Mouse (Mus musculus): Measurements from ENCODE around the gene Jak1.

Gene Jak1

DNA sequence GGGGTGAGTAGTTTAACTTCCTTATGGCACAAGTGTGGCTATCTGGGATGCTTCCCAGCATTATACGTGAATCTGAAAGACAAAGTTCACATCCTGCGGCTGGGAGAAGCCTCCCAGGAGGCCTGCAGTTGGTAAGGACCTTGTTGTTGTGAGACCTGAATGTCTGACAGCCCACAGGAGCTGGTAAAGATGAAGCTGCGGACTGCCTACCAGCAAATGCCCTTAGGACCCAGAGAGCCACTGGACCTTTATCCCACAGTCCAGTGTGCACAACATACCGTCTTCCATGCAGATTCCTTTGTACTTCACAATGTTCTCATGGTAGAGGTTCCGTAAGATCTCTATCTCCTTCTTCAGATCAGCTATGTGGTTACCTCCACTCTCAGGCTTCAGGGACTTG lies 107.6 kb downstream of the Jak1 start:
- CTCF ChIA-PET, result interaction anchor here (0.6 kb wide), 1 partner anchor 14 kb away, joined by 3 read pairs; no protein-coding TSS in a partner anchor

DNA sequence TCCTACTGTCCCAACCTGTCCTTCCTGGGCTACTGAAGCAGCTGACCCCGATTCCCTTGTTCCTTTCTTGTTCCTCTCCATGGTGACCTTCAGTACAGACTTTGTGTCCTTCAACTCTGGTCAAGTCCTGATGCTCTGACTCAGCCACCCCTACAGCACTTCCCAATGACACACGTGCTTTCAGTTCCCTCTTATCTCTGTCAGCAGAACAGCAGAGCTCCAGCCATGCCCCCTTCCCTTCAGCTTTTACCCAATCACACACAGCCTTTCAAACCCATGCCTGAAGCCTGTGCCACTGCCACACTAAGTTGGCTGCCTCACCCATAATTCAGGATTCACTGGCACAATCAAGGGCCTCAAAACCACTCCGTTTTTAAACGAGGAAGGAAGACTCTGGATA lies 109.5 kb downstream of the Jak1 start:
- CTCF ChIA-PET, result no interaction called here

DNA sequence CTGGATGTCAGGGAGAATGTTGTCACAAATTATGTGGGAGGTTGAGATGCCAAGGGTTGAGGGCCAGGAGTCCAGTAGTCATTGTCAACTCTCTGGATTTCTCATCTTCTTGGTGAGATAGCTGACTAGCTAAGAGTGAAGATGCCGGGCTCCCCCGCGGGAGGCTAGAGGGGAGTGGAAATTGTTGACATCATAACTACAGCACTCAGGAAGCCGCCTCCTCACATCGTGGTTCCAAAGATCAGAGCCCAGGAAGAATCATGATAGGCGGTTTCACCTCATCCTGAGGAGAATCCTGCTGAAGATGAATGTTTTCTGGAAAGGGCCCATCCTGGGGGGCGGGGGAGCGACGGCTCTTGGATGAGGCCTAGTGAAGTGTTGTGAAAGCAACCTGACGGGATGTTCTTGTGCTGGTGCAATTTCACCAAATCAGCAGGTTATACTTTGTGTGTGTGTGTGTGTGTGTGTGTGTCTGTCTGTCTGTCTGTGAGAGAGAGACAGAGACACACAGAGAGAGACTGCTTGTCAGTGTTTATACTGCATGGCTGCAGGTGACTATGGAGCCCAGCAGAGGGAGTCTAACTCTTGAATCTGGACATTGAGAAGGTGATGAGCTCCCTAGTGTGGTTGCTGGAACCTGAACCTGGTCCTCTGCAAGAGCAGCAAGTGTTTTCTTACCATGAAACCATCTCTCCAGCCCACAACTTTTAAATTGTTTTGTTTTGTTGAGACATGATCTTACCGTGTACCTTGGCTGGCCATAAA lies 118.0 kb downstream of the Jak1 start:
- CTCF ChIA-PET, result no interaction called here

GRCm38 (mm10) chr4:101146047-101146745 lies 118.9 kb downstream of the Jak1 start:
- CTCF ChIA-PET, result interaction anchor here (0.7 kb wide), 1 partner anchor 84 kb away, joined by 3 read pairs; no protein-coding TSS in a partner anchor

- CTCF ChIA-PET, result no interaction called here
Observed at GRCm38 (mm10) chr4:101144790-101145189, 120.3 kb downstream of the Jak1 start.

DNA sequence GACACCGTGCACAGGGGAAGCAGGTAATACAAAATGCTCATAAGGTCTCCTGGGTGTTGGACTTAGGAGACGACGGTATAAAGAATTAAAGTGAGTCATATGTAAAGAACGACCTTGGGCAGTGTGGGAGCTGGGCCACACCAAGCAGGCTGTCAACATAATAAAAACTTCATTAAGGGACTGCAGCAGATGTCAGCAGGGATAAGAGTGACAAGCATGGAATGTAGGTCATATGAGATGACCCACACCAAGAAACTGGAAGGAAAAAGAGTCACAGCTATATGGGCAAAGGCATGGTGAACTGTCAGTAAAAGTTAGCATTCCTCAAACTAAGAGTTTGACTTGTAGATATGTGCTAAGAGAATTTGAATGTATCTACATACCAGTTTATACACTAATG lies 120.7 kb downstream of the Jak1 start:
- CTCF ChIA-PET, result no interaction called here

DNA sequence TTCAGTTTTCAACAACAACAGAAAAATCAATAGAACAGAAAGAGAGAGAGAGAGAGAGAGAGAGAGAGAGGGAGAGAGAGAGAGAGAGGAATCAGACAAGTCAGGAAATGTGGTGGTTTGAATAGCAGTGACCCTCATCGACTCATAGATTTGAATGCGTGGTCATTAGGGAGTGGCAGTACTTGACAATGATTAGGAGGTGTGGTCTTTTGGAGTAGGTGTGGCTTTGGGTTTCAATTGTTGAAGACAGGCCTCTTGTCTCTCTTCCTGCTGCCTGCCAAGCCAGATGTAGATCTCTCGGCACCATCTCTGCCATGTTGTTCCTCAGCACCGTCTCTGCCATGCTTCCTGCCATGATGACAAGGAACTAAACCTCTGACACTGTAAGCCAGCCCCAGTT lies 121.2 kb downstream of the Jak1 start:
- CTCF ChIA-PET, result no interaction called here

DNA sequence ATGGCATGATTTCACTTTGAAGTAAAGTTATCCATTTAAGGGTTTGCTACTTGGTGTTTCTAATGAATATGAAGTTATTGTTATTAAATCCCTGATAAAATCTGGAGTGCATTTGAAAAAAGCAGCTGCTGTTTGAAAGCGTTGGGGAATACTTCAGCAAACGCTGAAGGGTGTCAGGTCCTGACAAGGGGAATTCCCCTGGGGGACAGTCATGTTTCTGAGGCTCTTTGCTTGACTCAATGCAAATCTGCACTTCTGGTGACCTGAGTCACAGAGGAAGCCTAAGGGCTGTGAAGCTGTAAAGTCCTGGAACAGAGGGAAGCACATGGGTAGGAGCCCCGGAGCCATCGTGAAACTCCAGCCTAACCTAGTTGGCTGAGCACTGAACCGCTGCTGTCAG lies 123.3 kb downstream of the Jak1 start:
- CTCF ChIA-PET, result no interaction called here

DNA sequence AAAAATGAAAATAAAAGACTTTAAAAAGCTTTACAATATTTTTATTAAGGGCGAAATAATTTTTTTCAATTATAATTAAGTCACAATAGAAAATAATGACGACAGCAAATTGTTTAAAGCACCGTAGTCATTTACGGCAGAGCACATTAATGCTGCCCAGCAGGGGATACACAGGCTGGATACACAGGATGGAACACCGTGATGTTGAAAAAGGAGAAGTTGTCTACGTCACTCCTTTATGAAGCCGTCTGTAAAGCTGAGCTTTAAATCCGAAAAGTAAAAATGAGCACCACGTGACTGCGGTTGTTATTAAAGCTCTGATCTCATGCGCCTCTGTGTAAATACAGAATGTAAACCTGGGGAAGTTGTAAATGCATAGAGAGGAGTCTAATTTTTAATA lies 127.1 kb downstream of the Jak1 start:
- CTCF ChIA-PET, result no interaction called here

DNA sequence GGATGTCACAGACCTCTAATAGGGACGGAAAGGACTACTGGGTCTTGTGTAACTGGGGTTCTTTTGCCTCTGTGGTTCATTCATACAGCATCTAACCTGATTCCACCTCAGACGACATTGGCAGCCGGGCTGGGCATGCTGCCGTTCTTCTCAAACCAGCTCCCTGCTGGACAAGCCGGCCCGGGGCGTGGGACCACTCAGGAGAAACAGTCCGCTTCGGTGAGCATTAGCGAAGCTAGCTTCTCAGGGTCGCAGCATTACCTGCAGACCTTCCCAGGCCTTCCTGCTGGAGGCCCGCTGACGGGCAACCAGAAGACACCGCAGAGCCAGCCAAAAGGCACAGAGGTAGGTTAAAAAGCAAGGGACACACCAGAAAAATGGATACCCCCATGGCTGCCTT lies 129.2 kb downstream of the Jak1 start:
- CTCF ChIA-PET, result no interaction called here

GRCm38 (mm10) chr4:101135013-101135412 lies 130.1 kb downstream of the Jak1 start:
- CTCF ChIA-PET, result no interaction called here

DNA sequence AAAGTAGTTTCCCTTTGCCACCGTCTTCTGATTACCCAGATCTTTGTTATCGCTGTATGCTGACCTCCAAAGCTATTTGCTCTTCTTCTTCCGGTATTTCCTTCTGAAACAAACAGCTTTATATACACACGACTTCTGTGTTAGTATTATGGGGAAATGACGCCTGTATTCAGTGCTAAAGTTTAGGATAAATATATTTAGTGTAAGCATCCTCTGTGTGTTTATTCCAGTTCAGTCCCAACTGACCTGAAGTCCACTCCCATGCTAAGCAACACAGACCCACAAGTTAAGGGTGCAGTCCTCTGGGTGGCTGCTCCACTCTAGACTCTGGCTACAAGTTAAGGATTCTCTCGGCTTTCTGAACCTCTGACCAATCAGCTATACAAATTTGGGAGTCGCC lies 144.1 kb downstream of the Jak1 start:
- CTCF ChIA-PET, result interaction anchor here (0.5 kb wide), 1 partner anchor 396 kb away, joined by 3 read pairs; no protein-coding TSS in a partner anchor

GRCm38 (mm10) chr4:101107122-101107521 lies 158.0 kb downstream of the Jak1 start:
- CTCF ChIA-PET, result interaction anchor here (0.5 kb wide), 1 partner anchor 256 kb away, joined by 4 read pairs; no protein-coding TSS in a partner anchor

Measured in spleen, embryonic (tissue).